Mouse (Mus musculus) myocyte (in vitro differentiated cells): Measurements from ENCODE around the gene Kcnmb1. TPM values are rescaled to one million over a fixed set of nuclear protein-coding genes. Genes with fewer than 3 reads are reported as not detected.

Source experiments
- H3K27me3 ChIP-seq: one replicate; pipeline ENCODE4 v1.6.1; 2011; ENCODE audit not compliant: control insufficient read depth, insufficient read depth, insufficient read length
- H3K36me3 ChIP-seq: one replicate; pipeline ENCODE4 v1.6.1; 2011; ENCODE audit not compliant: control insufficient read depth, insufficient read depth
- H3K4me2 ChIP-seq: one replicate; pipeline ENCODE4 v1.6.1; 2011; ENCODE audit warnings: low read depth, control low read depth
- H3K4me3 ChIP-seq: one replicate; pipeline ENCODE4 v1.5.1; 2011; ENCODE audit warnings: mild to moderate bottlenecking, control low read depth, moderate library complexity
- H3K79me2 ChIP-seq: one replicate; pipeline ENCODE4 v1.6.1; 2011; ENCODE audit not compliant: control insufficient read depth, insufficient read depth
- H3ac ChIP-seq: one replicate; pipeline ENCODE4 v1.6.1; 2011; ENCODE audit not compliant: control insufficient read depth, insufficient read length
- CEBPB ChIP-seq: IDR thresholded peaks from 2 replicates; pipeline ENCODE4 v1.6.1; 2011; ENCODE audit warnings: mild to moderate bottlenecking, moderate library complexity; ENCODE audit not compliant: poor library complexity, insufficient read depth, severe bottlenecking
- E2F4 ChIP-seq: IDR thresholded peaks from one replicate; pipeline ENCODE4 v1.6.1; 2011; ENCODE audit warnings: mild to moderate bottlenecking, control low read depth, moderate library complexity; ENCODE audit not compliant: insufficient read depth
- MAX ChIP-seq: IDR thresholded peaks from one replicate; pipeline ENCODE4 v1.6.1; 2011; ENCODE audit warnings: low read depth, mild to moderate bottlenecking, control low read depth
- MYOD1 ChIP-seq, 3 experiments: IDR thresholded peaks; one replicate each; pipeline ENCODE4 v1.6.1; 2011; ENCODE audit warnings: control low read depth in 2 of 3, low read depth in 2 of 3, mild to moderate bottlenecking in 2 of 3, moderate library complexity in 1 of 3; ENCODE audit not compliant: insufficient read length in 2 of 3, control insufficient read depth in 1 of 3
- MYOG ChIP-seq, 3 experiments: IDR thresholded peaks; one replicate each; pipeline ENCODE4 v1.6.1; 2011; ENCODE audit warnings: control low read depth in 2 of 3, low read depth in 2 of 3, mild to moderate bottlenecking in 2 of 3; ENCODE audit not compliant: insufficient read length in 2 of 3, control insufficient read depth in 1 of 3, insufficient read depth in 1 of 3
- POLR2A ChIP-seq: IDR thresholded peaks from one replicate; pipeline ENCODE4 v1.6.1; 2011; ENCODE audit warnings: low read depth, mild to moderate bottlenecking, control low read depth, moderate library complexity; ENCODE audit not compliant: insufficient read length
- POLR2AphosphoS2 ChIP-seq: IDR thresholded peaks from one replicate; pipeline ENCODE4 v1.6.1; 2011; ENCODE audit warnings: low read depth, control low read depth; ENCODE audit not compliant: insufficient read length
- REST ChIP-seq: IDR thresholded peaks from one replicate; pipeline ENCODE4 v1.6.1; 2011; ENCODE audit warnings: mild to moderate bottlenecking, control low read depth, moderate library complexity; ENCODE audit not compliant: insufficient read depth, insufficient read length
- SRF ChIP-seq: IDR thresholded peaks from one replicate; pipeline ENCODE4 v1.6.1; 2011; ENCODE audit warnings: low read depth; ENCODE audit not compliant: control insufficient read depth, insufficient read length
- TCF12 ChIP-seq: IDR thresholded peaks from one replicate; pipeline ENCODE4 v1.6.1; 2011; ENCODE audit warnings: mild to moderate bottlenecking, control low read depth; ENCODE audit not compliant: poor library complexity, insufficient read depth, severe bottlenecking
- TCF3 ChIP-seq: IDR thresholded peaks from one replicate; pipeline ENCODE4 v1.6.1; 2011; ENCODE audit warnings: low read depth, control low read depth; ENCODE audit not compliant: insufficient read length
- USF1 ChIP-seq: IDR thresholded peaks from one replicate; pipeline ENCODE4 v1.6.1; 2011; ENCODE audit warnings: low read depth, mild to moderate bottlenecking, control low read depth, moderate library complexity
- polyA plus RNA-seq: library from polyadenylated mRNA; unstranded; fragments of >200 nt; fragmentation: generic; extraction: Trizol; gene quantifications from one replicate; pipeline ENCODE4 v1.2.1, GENCODE M21; 2012; ENCODE audit warnings: missing spikeins

Kcnmb1 gene
- polyA plus RNA-seq, 1 experiment, result 0.07 TPM

DNA sequence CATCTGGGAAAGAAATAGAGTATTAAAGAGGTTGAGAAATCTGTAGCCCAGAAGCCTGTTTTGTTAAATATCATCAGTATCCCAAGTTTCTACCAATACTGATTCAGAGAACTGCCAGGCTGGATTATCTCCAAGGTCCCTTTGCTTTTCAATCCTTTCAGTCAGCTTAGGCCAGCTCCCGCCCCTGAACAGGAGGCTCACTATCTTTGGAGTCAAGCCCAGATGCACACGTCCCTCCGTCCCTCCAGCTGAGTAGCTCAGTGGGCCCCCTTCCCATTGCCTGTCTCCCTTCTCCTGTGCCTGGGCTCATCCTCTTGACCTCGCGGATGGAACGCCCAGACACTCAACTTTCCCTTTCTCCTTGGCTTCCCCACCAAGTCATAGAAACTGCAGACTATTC, 35.5 kb upstream of the Kcnmb1 start:
- H3K79me2 ChIP-seq, result no peaks in the 10 kb centered on the region
- TF ChIP-seq REST (no peak), MYOD1 (IDR thresholded peaks at IDR 0.05; ENCODE audit: control insufficient read depth in 1 of 3, insufficient read length in 2 of 3, low read depth in 2 of 3) (no peak), USF1 (no peak), TCF3 (no peak), MYOG (IDR thresholded peaks at IDR 0.05; ENCODE audit: control insufficient read depth in 1 of 3, insufficient read depth in 1 of 3, insufficient read length in 2 of 3, low read depth in 2 of 3) (no peak), MAX (no peak), POLR2A (no peak), CEBPB (no peak), SRF (no peak), TCF12 (no peak), POLR2AphosphoS2 (no peak), E2F4 (no peak)
- no peaks in the 10 kb centered on the region for H3K27me3 ChIP-seq
- no peak overlapping the region for H3K4me2 ChIP-seq
- H3K4me3 ChIP-seq, result no peak overlapping the region
- no peaks in the 10 kb centered on the region for H3K36me3 ChIP-seq
- no peak overlapping the region for H3ac ChIP-seq

DNA sequence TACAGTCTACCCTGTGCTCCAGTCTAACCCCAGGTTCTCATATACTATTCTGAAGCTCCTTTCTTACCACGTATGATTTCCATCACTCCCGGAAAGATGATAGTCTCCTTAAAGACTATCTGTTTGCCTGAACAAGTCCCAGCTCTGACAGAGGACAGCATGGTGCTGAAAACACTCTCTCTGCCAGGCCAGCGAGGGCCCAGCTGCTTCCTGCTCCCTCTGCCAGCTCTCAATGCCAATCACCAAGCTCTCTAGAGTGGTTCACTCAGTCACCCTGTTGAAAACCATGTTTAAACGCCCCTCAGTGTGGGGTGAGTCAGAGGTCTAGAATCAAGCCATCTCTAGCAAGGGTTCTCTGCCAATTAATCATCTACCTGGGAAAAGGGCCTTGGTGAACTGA, 35.0 kb upstream of the Kcnmb1 start:
- H3ac ChIP-seq, result no peak overlapping the region
- H3K27me3 ChIP-seq, result no peaks in the 10 kb centered on the region
- H3K36me3 ChIP-seq, result no peaks in the 10 kb centered on the region
- no peak overlapping the region for H3K4me3 ChIP-seq
- H3K79me2 ChIP-seq, result no peaks in the 10 kb centered on the region
- no peak overlapping the region for H3K4me2 ChIP-seq
- TF ChIP-seq CEBPB (no peak), TCF12 (no peak)

DNA sequence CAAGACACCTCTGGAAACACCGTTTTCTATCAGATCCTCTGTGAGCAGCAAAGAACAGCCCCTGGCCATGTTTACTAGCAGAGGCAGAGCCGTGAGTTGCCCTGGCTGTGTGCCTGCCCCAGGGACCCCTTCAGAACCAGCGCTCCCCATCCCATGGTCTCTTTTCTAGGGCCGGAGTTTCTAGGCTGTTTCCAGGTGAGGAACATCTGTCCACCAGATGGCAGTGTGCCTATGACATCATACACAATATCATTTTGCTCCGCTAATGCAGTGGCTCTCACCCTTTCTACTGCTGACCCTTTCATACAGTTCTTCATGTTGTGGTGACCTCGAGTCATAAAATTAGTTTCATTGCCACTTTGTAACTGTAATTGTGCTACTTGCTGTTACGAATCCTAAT, 34.2 kb upstream of the Kcnmb1 start:
- no peak for TF ChIP-seq MYOG (IDR thresholded peaks at IDR 0.05; ENCODE audit: control insufficient read depth in 1 of 3, insufficient read depth in 1 of 3, insufficient read length in 2 of 3, low read depth in 2 of 3)
- TF ChIP-seq CEBPB, result no peak
- TF ChIP-seq USF1, result no peak
- no peak for TF ChIP-seq MAX
- no peak for TF ChIP-seq SRF
- TF ChIP-seq POLR2AphosphoS2, result no peak
- no peak for TF ChIP-seq MYOD1 (IDR thresholded peaks at IDR 0.05; ENCODE audit: control insufficient read depth in 1 of 3, insufficient read length in 2 of 3, low read depth in 2 of 3)
- no peak for TF ChIP-seq POLR2A
- TF ChIP-seq TCF3, result no peak
- TF ChIP-seq TCF12, result no peak
- no peak for TF ChIP-seq E2F4
- no peak for TF ChIP-seq REST
- Histone ChIP-seq H3K4me3 (no peak overlapping the region), H3K36me3 (no peaks in the 10 kb centered on the region), H3K79me2 (no peaks in the 10 kb centered on the region), H3K27me3 (no peaks in the 10 kb centered on the region), H3ac (no peak overlapping the region), H3K4me2 (no peak overlapping the region)

DNA sequence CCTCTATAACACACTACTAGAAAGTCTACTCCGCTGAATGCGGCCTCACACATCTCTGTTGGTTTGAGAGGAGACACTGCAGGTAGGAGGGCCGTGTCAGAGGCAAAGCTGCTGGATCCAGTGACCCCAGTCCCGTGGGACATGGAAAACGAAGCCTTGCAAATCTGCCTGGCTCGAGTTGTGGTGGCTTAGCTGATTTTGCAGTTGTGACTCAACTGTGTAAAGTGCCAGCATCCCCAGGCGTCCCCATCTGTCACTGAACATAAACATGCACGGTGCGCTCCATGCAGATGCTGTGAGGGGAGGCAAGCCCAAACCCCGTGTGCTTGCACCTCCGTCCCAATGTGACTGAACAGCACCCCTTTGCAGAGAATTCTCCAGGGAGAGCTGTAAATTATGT, 33.4 kb upstream of the Kcnmb1 start:
- TF ChIP-seq E2F4 (no peak), MAX (no peak), CEBPB (no peak), TCF3 (no peak), MYOG (IDR thresholded peaks at IDR 0.05; ENCODE audit: control insufficient read depth in 1 of 3, insufficient read depth in 1 of 3, insufficient read length in 2 of 3, low read depth in 2 of 3) (no peak), POLR2AphosphoS2 (no peak), USF1 (no peak), REST (no peak), TCF12 (no peak), POLR2A (no peak), MYOD1 (IDR thresholded peaks at IDR 0.05; ENCODE audit: control insufficient read depth in 1 of 3, insufficient read length in 2 of 3, low read depth in 2 of 3) (no peak), SRF (no peak)
- no peaks in the 10 kb centered on the region for H3K36me3 ChIP-seq
- no peaks in the 10 kb centered on the region for H3K79me2 ChIP-seq
- no peak overlapping the region for H3K4me3 ChIP-seq
- H3K4me2 ChIP-seq, result no peak overlapping the region
- H3K27me3 ChIP-seq, result no peaks in the 10 kb centered on the region
- H3ac ChIP-seq, result no peak overlapping the region

DNA sequence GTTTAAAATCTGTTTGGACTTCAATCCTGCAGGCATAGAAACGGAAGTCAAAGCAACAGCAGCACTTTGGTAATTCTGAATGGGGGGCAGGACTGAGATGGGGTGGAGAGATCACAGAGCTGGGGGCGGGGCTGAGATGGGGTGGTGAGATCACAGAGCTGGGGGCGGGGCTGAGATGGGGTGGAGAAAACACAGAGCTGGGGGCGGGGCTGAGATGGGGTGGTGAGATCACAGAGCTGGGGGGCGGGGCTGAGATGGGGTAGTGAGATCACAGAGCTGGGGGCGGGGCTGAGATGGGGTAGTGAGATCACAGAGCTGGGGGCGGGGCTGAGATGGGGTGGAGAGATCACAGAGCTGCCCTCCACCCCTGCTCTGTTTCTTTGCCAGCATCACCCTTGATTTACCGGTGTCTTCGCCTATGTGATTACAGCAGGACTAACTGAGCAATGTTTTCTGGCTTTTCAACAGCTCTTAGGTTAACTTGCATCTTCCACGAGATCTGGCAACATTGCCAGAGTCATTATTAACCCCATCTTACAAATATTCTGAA, 30.9 kb upstream of the Kcnmb1 start:
- no peak overlapping the region for H3K4me3 ChIP-seq
- no peaks in the 10 kb centered on the region for H3K36me3 ChIP-seq
- no peak overlapping the region for H3ac ChIP-seq
- TF ChIP-seq SRF (no peak), TCF3 (no peak), POLR2AphosphoS2 (no peak), E2F4 (no peak), USF1 (no peak), REST (no peak), MYOG (IDR thresholded peaks at IDR 0.05; ENCODE audit: control insufficient read depth in 1 of 3, insufficient read depth in 1 of 3, insufficient read length in 2 of 3, low read depth in 2 of 3) (no peak), MYOD1 (IDR thresholded peaks at IDR 0.05; ENCODE audit: control insufficient read depth in 1 of 3, insufficient read length in 2 of 3, low read depth in 2 of 3) (no peak), POLR2A (no peak), TCF12 (no peak), CEBPB (no peak), MAX (no peak)
- no peaks in the 10 kb centered on the region for H3K27me3 ChIP-seq
- no peaks in the 10 kb centered on the region for H3K79me2 ChIP-seq
- peak overlapping the region; percentile 86 for H3K4me2 ChIP-seq
